Mouse (Mus musculus): ENCODE results near the gene Frmd6. TPM values are rescaled to one million over a fixed set of nuclear protein-coding genes. Genes with fewer than 3 reads are reported as not detected.

The Frmd6 gene
- polyA plus RNA-seq, 1 experiment from 2014 or later = 9.3 TPM

DNA sequence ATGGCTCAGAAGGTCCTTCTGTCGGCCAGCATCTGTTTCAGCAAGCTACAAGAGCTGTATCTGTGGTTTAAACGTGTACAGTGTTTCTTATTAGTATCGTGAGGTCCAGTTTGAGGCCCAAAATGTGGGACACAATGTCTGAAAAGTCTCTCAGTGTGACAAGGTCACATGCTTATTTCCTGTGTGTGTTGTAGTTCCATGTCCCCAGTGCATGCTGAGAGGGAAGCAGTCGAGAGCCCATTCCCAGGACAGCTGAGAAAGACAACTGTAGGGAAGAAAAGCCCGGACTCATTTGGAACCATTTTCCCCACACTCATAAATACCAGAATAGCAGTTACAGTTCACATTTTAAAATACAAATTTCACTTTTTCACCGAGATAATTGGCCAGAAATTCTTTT, 13.5 kb upstream of the Frmd6 start:
- no peak overlapping the region for H3K9ac ChIP-seq (replicated peaks)
- WGBS = 76% methylated on average over 6 of the region's 6 CpGs

DNA sequence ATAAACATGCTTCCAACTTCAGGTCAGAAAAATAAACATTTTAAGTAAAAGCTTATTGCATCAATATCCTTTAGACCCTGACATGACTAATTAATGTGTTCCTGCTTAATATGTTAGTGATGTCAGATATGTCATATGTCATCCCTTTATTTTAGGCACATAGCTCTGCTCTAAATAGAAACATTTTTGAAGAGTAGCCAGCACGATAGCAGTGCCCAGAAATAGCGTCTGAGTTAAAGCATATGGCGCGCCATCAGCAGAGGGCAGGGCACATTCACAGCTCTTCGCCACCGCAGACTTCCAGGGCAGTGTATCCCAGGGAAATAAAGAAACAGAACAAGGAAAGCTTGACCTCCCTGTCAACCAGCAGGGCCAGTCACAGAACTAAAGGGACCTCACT, 13.1 kb upstream of the Frmd6 start:
- H3K9me3 ChIP-seq (replicated peaks) = no peaks in the 10 kb centered on the region
- H3K27ac ChIP-seq (replicated peaks) = no peak overlapping the region
- no peaks in the 10 kb centered on the region for H3K27me3 ChIP-seq (replicated peaks)
- 74% methylated on average over 6 of the region's 6 CpGs for WGBS
- no peaks in the 10 kb centered on the region for H3K36me3 ChIP-seq
- no peak overlapping the region for H3K9ac ChIP-seq (replicated peaks)
- H3K4me1 ChIP-seq = no peaks in the 10 kb centered on the region
- ATAC-seq (ENCODE audit: low FRiP score) = no peak
- no peak overlapping the region for H3K4me3 ChIP-seq (replicated peaks)
- H3K4me2 ChIP-seq = no peak overlapping the region

More for the DNA sequence above, 13.5 kb upstream of the Frmd6 start:
- no peak overlapping the region for H3K27ac ChIP-seq (replicated peaks)
- no peaks in the 10 kb centered on the region for H3K27me3 ChIP-seq (replicated peaks)
- no peak overlapping the region for H3K4me2 ChIP-seq
- no peak overlapping the region for H3K4me3 ChIP-seq (replicated peaks)
- no peak for ATAC-seq (ENCODE audit: low FRiP score)
- H3K9me3 ChIP-seq (replicated peaks) = no peaks in the 10 kb centered on the region
- no peaks in the 10 kb centered on the region for H3K4me1 ChIP-seq
- H3K36me3 ChIP-seq = no peaks in the 10 kb centered on the region

- H3K4me2 ChIP-seq = no peak overlapping the region
- no peaks in the 10 kb centered on the region for H3K9me3 ChIP-seq (replicated peaks)
- no peaks in the 10 kb centered on the region for H3K4me1 ChIP-seq
- no peak overlapping the region for H3K9ac ChIP-seq (replicated peaks)
- H3K27ac ChIP-seq (replicated peaks) = no peak overlapping the region
- no peak for ATAC-seq (ENCODE audit: low FRiP score)
- WGBS = 15% methylated on average over 3 of the region's 3 CpGs
- H3K27me3 ChIP-seq (replicated peaks) = no peaks in the 10 kb centered on the region
- no peaks in the 10 kb centered on the region for H3K36me3 ChIP-seq
- no peak overlapping the region for H3K4me3 ChIP-seq (replicated peaks)
Measured at GRCm38 (mm10) chr12:70812822-70813465, 12.4 kb upstream of the Frmd6 start.

DNA sequence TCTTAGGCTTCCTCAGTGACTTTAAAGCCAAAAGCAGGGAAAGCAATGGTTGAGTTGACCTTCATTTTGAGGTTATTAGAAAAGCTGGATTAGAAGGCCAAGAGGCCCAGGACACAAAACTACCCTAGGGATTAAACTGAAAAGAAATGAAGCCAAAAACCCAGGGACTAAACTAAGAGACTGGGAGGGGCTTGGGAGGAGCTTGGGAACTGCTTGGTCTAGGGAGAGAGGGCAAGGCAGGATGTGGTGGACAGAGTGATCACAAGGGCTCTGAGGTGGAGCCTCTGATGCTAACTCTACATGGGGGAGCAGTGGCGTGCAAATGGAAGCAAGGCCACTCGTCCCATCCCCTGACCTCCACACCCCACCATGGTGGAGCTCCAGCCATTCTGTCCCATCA, 8.6 kb upstream of the Frmd6 start:
- no peaks in the 10 kb centered on the region for H3K27me3 ChIP-seq (replicated peaks)
- H3K4me3 ChIP-seq (replicated peaks) = no peak overlapping the region
- no peaks in the 10 kb centered on the region for H3K9me3 ChIP-seq (replicated peaks)
- H3K36me3 ChIP-seq = no peaks in the 10 kb centered on the region
- WGBS = 92% methylated on average over 2 of the region's 2 CpGs
- no peak for ATAC-seq (ENCODE audit: low FRiP score)
- no peak overlapping the region for H3K27ac ChIP-seq (replicated peaks)
- no peak overlapping the region for H3K4me2 ChIP-seq
- H3K9ac ChIP-seq (replicated peaks) = no peak overlapping the region
- H3K4me1 ChIP-seq = no peaks in the 10 kb centered on the region

- ATAC-seq (ENCODE audit: low FRiP score) = no peak
- H3K9me3 ChIP-seq (replicated peaks) = no peaks in the 10 kb centered on the region
- H3K4me3 ChIP-seq (replicated peaks) = peak overlapping the region; percentile 83; the same call in 1 of the 2 replicates
- 58% methylated on average over 7 of the region's 7 CpGs for WGBS
- H3K27me3 ChIP-seq (replicated peaks) = no peaks in the 10 kb centered on the region
- H3K9ac ChIP-seq (replicated peaks) = no peak overlapping the region
- H3K27ac ChIP-seq (replicated peaks) = peak overlapping the region; percentile 97; the same call in 1 of the 2 replicates
- no peaks in the 10 kb centered on the region for H3K36me3 ChIP-seq
- H3K4me1 ChIP-seq = peaks cover 35% of the 10 kb centered on the region
- H3K4me2 ChIP-seq = peak overlapping the region; percentile 78
Measured at GRCm38 (mm10) chr12:70824017-70824416, 1.3 kb upstream of the Frmd6 start.

DNA sequence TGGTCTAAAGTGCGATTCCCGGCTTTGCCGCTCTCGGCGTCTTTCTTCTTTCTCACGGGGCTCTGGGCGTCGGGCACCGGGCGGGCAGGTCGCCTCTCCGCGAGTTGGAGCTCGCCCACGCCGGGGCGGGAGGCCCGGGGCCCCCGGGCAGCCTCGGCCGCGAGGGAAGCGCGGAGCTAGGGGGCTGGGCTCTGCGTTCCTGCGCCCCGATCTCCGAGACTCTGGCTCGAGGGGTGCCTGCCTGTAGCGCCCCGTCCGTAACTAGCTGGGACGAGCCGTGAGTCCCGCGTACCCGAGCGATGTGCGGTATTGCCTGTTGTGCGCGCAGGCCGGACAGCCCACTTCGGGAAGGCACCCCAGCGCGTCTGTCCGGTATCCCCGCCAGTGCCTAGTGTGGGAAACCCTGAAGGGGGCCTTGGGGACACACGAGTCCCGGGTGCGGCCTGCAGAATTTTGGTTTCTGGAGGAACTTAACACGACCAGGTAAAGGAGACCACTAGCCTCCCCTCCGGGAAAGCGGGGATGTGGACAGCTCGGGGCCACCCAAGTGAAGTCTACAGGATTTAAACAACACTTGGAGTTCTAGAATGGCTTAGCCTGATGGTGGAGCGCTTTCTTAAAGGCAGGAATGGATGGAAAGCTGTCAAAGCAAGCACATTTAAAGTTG, 470 bp downstream of the Frmd6 start:
- H3K4me1 ChIP-seq = peaks cover 46% of the 10 kb centered on the region

DNA sequence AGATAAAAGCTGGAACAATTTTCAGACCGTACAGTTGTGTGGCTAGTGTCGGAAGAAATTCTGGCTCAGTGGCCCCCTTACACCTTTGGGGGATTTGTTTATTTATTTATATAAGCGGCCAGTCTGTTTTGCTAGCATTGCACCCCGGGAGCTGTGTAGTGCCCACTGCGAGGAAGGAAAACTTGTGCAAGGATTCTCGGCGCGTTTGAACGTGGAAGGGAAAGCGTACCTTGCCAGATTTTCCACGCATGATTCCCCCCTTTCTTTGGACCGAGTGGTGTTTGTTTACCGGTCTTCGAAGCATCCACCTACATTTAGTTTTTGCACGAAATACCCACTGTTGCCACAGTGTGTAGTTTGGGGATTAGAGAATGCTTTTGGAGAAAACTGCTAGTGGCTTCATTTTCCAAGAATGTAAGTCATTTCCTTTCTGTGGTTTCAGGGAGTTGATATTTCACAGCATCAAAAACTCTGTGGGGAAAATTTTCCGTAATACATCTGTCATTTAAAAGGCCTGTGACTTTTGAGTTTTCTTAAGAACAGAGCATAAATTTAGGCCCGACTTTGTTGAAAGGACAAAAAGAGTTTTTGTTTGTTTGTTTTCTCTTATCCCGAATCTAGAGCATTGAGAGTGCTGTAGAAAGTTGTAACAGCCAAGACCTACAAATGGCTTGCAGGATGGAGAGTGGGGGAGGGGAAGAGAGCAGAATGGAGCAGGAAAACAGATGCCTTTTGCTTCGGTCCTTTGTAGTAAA, 1.2 kb downstream of the Frmd6 start:
- 2% methylated on average over 19 of the region's 19 CpGs for WGBS
- Histone ChIP-seq H3K27ac (replicated peaks) (peak overlapping the region; percentile 97), H3K4me2 (peak overlapping the region; percentile 78), H3K4me3 (replicated peaks) (peak overlapping the region; percentile 83), H3K27me3 (replicated peaks) (no peaks in the 10 kb centered on the region), H3K9me3 (replicated peaks) (no peaks in the 10 kb centered on the region), H3K36me3 (no peaks in the 10 kb centered on the region), H3K4me1 (peaks cover 51% of the 10 kb centered on the region), H3K9ac (replicated peaks) (peak overlapping the region; percentile 80)
- no peak for ATAC-seq (ENCODE audit: low FRiP score)

More for the DNA sequence above, 470 bp downstream of the Frmd6 start:
- H3K27me3 ChIP-seq (replicated peaks) = no peaks in the 10 kb centered on the region
- ATAC-seq (ENCODE audit: low FRiP score) = peak; percentile 62; the same call in 1 of the 2 replicates
- no peaks in the 10 kb centered on the region for H3K36me3 ChIP-seq
- WGBS = under 1% methylated on average over 54 of the region's 55 CpGs
- peak overlapping the region; percentile 97 for H3K27ac ChIP-seq (replicated peaks)
- H3K4me3 ChIP-seq (replicated peaks) = peak overlapping the region; percentile 83
- H3K4me2 ChIP-seq = peak overlapping the region; percentile 78
- no peaks in the 10 kb centered on the region for H3K9me3 ChIP-seq (replicated peaks)
- peak overlapping the region; percentile 80 for H3K9ac ChIP-seq (replicated peaks)

- Histone ChIP-seq H3K4me2 (peak overlapping the region; percentile 78), H3K36me3 (no peaks in the 10 kb centered on the region), H3K9ac (replicated peaks) (peak overlapping the region; percentile 37; the same call in 1 of the 2 replicates), H3K9me3 (replicated peaks) (no peaks in the 10 kb centered on the region), H3K27me3 (replicated peaks) (no peaks in the 10 kb centered on the region), H3K27ac (replicated peaks) (no peak overlapping the region), H3K4me3 (replicated peaks) (peak overlapping the region; percentile 83), H3K4me1 (peaks cover 51% of the 10 kb centered on the region)
- no peak for ATAC-seq (ENCODE audit: low FRiP score)
- 17% methylated on average over 9 of the region's 9 CpGs for WGBS
Measured at GRCm38 (mm10) chr12:70827187-70827900, 2.0 kb downstream of the Frmd6 start.

GRCm38 (mm10) chr12:70827901-70828271, 2.6 kb downstream of the Frmd6 start:
- H3K4me2 ChIP-seq = peak overlapping the region; percentile 78
- WGBS = 43% methylated on average over 4 of the region's 4 CpGs

DNA sequence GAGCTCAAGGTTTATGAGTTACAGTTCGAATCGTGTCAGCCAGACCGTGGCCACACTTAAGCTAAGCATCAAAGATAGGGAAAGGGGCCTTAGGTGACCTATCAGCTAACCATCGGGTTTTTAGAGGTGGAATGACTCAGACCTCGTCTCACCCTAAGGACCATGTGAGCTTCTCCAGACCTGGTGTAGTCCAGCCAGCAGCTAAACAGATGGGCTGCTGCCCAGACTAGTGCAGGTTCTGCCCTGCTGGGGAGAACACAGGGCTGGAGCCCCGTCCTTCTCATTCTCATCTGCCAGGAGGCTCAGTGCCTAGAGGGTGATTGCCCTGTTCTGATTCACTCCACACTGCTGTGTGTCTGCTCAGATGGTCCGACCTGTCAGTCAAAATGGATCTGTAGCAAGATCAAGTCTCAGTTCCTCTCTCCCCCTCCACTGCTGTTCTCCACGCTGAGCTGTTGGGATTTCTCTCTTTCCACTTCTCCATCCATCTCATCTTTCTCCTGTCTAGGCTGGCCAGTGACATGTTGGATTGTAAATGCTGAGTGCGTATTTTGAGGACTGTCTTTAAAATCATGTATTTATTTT, 5.8 kb downstream of the Frmd6 start:
- Histone ChIP-seq H3K4me1 (peaks cover 46% of the 10 kb centered on the region), H3K9me3 (replicated peaks) (no peaks in the 10 kb centered on the region), H3K27ac (replicated peaks) (no peak overlapping the region), H3K27me3 (replicated peaks) (no peaks in the 10 kb centered on the region), H3K4me3 (replicated peaks) (no peak overlapping the region), H3K36me3 (no peaks in the 10 kb centered on the region), H3K4me2 (no peak overlapping the region), H3K9ac (replicated peaks) (no peak overlapping the region)
- WGBS = 80% methylated on average over 9 of the region's 9 CpGs
- ATAC-seq (ENCODE audit: low FRiP score) = no peak

More at GRCm38 (mm10) chr12:70827901-70828271, 2.6 kb downstream of the Frmd6 start:
- Histone ChIP-seq H3K4me1 (peaks cover 51% of the 10 kb centered on the region), H3K4me3 (replicated peaks) (0 out of 2 replicates have a peak overlapping the region, but pooled peaks have one; percentile 6), H3K9ac (replicated peaks) (no peak overlapping the region), H3K9me3 (replicated peaks) (no peaks in the 10 kb centered on the region), H3K27me3 (replicated peaks) (no peaks in the 10 kb centered on the region), H3K36me3 (no peaks in the 10 kb centered on the region), H3K27ac (replicated peaks) (no peak overlapping the region)
- no peak for ATAC-seq (ENCODE audit: low FRiP score)
